Mouse (Mus musculus): ENCODE measurements at regions not wholly inside any gene's neighbourhood (a gene's known extent, or its start where the extent isn't known, plus 50 kb on each side); places are given as distances from the start of the nearest gene placed in this dataset.

DNA sequence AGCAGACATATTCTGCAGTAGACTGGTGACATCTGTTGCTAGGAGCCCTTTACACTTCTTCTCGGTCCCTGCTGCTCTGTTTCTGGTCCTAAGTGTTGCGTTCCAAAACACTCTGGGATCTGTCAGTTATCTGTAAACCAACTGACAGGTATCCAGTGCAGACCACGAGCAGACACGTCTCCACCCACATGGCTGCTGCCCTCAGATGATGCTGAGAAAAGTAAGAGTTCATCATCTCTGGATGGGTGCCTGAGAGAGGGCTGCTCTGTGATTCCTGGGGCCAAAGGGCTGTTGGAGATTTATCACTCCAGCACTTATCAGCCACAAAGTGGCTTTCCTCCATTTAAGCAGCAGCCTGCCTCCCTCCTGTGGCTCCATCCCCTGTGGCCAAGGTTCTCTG lies 74.3 kb upstream of the Srd5a3 start:
- TF ChIP-seq CTCF (IDR thresholded peaks at IDR 0.05; ENCODE audit: low read depth), result no peak
- TF ChIP-seq EP300 (IDR thresholded peaks at IDR 0.05; ENCODE audit: low read depth), result no peak

All from heart, postnatal 0 days (tissue).